Mouse (Mus musculus): ENCODE data around the gene Gucd1. TPM values are rescaled to one million over a fixed set of nuclear protein-coding genes. Genes with fewer than 3 reads are reported as not detected.
A peak's percentile ranks its signal among the peaks of the same experiment; 100 is the strongest.
"Not testable (repeated sequence)": the region's sequence is repeated elsewhere in the genome, so short reads cannot be mapped to it uniquely, and the experiment has no call there.

The Gucd1 gene
- polyA plus RNA-seq, 1 experiment from 2014 or later: 39.8 TPM

GRCm38 (mm10) chr10:75364796-75365195 lies 153.0 kb downstream of the Gucd1 start:
- no peaks in the 10 kb centered on the region for H3K36me3 ChIP-seq
- H3K27ac ChIP-seq: 0 out of 2 replicates have a peak overlapping the region, but pooled peaks have one; percentile 30
- H3K4me1 ChIP-seq (replicated peaks): 0 out of 2 replicates have a peak, but pooled peaks cover 4% of the 10 kb centered on the region
- H3K4me3 ChIP-seq (replicated peaks): no peak overlapping the region
- H3K4me2 ChIP-seq (replicated peaks): no peak overlapping the region
- no peaks in the 10 kb centered on the region for H3K9me3 ChIP-seq
- peak; percentile 36 for ATAC-seq
- no peaks in the 10 kb centered on the region for H3K27me3 ChIP-seq (replicated peaks)
- 80% methylated on average over 9 of the region's 9 CpGs for WGBS
- H3K9ac ChIP-seq: no peak overlapping the region

DNA sequence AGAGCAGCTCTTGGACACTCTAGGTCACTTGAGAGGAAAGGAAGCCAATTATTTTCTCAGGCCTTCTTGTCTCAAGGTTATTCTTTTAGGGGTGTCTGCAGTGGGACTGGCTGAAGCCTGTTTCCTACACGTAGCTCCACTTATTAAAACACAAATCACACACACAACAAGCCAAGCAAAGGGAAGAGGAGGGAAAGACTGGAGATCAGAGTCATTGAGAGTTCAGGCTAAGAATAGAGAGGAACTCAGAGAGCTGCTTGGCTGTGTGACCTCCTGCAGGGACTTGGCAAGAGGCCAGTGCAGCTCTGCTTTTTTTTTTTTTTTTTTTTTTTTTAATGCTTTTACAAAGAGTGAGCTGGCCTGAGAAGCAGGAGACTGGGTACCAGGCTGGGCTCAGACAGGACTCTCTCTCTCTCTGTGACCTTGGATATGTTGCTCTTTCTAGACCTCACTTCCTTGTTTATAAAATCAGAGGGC lies 153.5 kb downstream of the Gucd1 start:
- not testable (repeated sequence) for H3K27ac ChIP-seq; H3K36me3 ChIP-seq; H3K4me2 ChIP-seq (replicated peaks); H3K4me1 ChIP-seq (replicated peaks); H3K9ac ChIP-seq; H3K27me3 ChIP-seq (replicated peaks); H3K9me3 ChIP-seq; H3K4me3 ChIP-seq (replicated peaks)
- peak; percentile 87 for ATAC-seq
- 19% methylated on average over 1 of the region's 1 CpGs for WGBS

DNA sequence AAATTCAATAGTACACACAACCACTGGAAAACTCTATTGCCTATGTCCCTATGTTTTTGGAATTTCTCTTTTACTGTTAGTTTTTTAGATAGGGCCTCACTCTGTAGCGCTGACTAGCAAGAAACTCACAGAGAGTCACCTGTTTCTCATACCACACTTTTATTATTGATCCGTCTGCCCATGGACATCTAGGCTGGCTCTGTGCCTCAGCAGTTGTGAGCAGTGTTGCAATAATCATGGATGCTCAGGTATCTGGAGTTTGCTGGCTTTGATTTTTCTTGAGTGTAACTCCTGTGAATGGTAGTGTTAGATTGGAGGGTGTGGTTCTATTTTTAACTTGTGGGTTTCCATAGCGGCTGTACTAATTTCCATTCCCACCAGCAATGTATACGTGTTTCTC lies 162.4 kb downstream of the Gucd1 start:
- no peak for ATAC-seq
- Histone ChIP-seq H3K9me3 (no peaks in the 10 kb centered on the region), H3K4me2 (replicated peaks) (no peak overlapping the region), H3K4me1 (replicated peaks) (no peaks in the 10 kb centered on the region), H3K4me3 (replicated peaks) (no peak overlapping the region), H3K27me3 (replicated peaks) (no peaks in the 10 kb centered on the region), H3K9ac (no peak overlapping the region), H3K36me3 (no peaks in the 10 kb centered on the region), H3K27ac (no peak overlapping the region)
- 69% methylated on average over 4 of the region's 4 CpGs for WGBS

DNA sequence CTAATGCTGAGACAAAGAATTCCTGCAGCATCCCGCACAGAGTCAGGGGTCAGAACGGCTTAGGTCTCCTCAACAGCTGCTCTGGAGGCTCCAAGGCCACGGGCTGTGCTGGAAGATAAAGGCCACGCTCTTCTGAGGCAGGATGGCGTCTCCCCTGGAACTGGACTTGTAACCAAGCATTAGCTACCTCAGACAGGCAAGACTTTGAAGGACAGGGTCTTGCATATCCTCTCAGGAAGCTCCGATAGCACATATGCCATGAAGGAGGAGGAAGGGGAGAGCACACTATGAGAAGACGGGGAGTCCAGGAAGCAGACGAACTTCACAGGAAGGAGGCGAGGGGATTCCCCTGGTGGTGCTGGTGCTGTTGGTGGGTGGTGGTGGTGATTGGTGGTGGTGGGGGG lies 163.9 kb downstream of the Gucd1 start:
- not testable (repeated sequence) for H3K4me3 ChIP-seq (replicated peaks); H3K9me3 ChIP-seq; ATAC-seq; H3K36me3 ChIP-seq; H3K27ac ChIP-seq; H3K4me1 ChIP-seq (replicated peaks); H3K9ac ChIP-seq; H3K4me2 ChIP-seq (replicated peaks); H3K27me3 ChIP-seq (replicated peaks)
- WGBS: 63% methylated on average over 9 of the region's 9 CpGs

DNA sequence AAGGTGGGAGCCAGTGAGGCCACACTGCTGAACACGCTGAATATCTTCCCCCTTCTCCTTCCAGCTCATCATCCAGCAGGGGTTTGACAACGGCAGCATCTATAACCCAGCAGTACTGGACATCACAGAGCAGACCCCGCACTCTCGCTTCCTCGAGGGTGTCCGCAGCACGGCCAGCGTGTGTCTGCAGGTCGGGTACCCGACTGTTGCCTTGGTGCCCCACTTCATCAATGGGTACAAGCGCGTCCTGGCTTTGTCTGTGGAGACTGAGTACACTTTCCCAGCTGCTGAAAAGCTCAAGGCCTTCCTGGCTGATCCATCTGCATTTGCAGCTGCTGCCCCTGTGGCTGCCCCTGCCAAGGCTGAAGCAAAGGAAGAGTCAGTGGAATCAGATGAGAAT lies 165.2 kb downstream of the Gucd1 start:
- Histone ChIP-seq H3K27ac (no peak overlapping the region), H3K9me3 (no peaks in the 10 kb centered on the region), H3K9ac (no peak overlapping the region), H3K36me3 (no peaks in the 10 kb centered on the region), H3K27me3 (replicated peaks) (no peaks in the 10 kb centered on the region), H3K4me2 (replicated peaks) (no peak overlapping the region), H3K4me3 (replicated peaks) (no peak overlapping the region), H3K4me1 (replicated peaks) (no peaks in the 10 kb centered on the region)
- ATAC-seq: no peak
- 95% methylated on average over 12 of the region's 12 CpGs for WGBS

GRCm38 (mm10) chr10:75350564-75350963 lies 167.2 kb downstream of the Gucd1 start:
- ATAC-seq: no peak
- 84% methylated on average over 5 of the region's 5 CpGs for WGBS
- Histone ChIP-seq H3K4me3 (replicated peaks) (no peak overlapping the region), H3K9me3 (no peaks in the 10 kb centered on the region), H3K4me2 (replicated peaks) (no peak overlapping the region), H3K27ac (no peak overlapping the region), H3K36me3 (no peaks in the 10 kb centered on the region), H3K27me3 (replicated peaks) (no peaks in the 10 kb centered on the region), H3K4me1 (replicated peaks) (no peaks in the 10 kb centered on the region), H3K9ac (no peak overlapping the region)

DNA sequence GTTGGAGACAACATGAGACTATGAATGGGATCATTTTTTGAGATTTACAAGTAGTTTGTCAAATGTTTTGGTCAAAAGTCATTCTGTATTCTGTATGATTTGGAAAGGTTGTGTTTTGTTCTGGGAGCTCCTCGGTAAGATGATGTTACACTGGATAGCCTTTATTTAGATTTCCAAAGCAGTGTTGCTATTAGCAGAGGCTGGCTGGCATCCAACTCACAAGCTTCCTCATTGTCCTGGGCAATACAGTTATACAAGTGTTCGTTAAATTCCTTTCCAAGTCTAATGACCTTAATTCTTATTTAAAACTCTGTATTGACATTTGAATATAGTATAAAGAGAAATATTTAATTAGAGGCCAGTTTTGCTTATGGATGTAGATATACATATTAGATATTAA lies 172.5 kb downstream of the Gucd1 start:
- H3K27me3 ChIP-seq (replicated peaks): no peaks in the 10 kb centered on the region
- H3K27ac ChIP-seq: no peak overlapping the region
- H3K4me1 ChIP-seq (replicated peaks): no peaks in the 10 kb centered on the region
- H3K9me3 ChIP-seq: no peaks in the 10 kb centered on the region
- WGBS: 52% methylated on average over 2 of the region's 2 CpGs
- no peak overlapping the region for H3K9ac ChIP-seq
- no peak overlapping the region for H3K4me2 ChIP-seq (replicated peaks)
- no peak for ATAC-seq
- H3K36me3 ChIP-seq: no peaks in the 10 kb centered on the region
- H3K4me3 ChIP-seq (replicated peaks): no peak overlapping the region

DNA sequence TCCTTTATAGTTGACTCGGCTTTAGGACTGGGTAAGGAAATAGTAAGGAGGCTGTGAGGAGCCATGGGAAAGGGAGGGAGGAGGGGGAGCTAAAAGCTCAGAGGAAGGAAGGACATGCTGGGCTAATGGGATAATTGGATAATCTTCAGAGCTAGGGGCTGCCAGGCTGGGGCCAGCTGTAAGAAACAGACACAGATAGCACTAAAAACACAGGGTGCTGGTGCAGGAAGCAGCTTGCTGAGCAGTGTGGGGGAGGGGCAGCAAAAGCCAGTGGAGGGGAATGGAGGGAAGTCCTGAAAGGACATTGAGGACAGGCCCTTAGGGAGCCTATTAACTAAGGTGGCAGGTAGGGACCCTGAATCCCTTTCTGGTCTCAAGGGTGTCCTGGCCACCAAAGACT lies 173.2 kb downstream of the Gucd1 start:
- not testable (repeated sequence) for H3K4me2 ChIP-seq (replicated peaks); H3K9ac ChIP-seq; H3K36me3 ChIP-seq; H3K9me3 ChIP-seq; H3K4me3 ChIP-seq (replicated peaks); H3K27ac ChIP-seq; H3K27me3 ChIP-seq (replicated peaks); H3K4me1 ChIP-seq (replicated peaks)
- 56% methylated on average over 1 of the region's 1 CpGs for WGBS
- peak; percentile 39 for ATAC-seq

DNA sequence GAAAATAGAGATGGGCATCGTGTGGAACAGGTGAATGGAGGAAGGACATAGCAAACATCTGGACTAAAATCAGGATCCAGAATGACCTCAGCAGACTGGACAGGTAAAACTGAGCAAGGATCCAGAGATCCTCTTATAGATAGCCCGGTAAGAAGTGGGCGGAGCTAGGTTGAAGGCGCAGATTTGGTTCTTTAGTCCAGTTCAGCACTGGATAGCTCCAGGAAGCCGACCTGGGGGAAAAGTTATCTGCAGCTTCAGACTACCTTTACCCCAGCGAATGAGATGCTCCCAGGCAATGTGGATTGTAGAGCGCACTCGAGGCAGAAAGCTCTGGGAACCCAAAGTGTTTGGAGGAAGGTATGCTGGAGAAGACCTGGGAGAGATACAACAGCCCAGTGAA lies 175.8 kb downstream of the Gucd1 start:
- no peak for ATAC-seq
- no peaks in the 10 kb centered on the region for H3K36me3 ChIP-seq
- H3K27ac ChIP-seq: no peak overlapping the region
- H3K9ac ChIP-seq: no peak overlapping the region
- H3K4me2 ChIP-seq (replicated peaks): no peak overlapping the region
- 32% methylated on average over 8 of the region's 8 CpGs for WGBS
- H3K27me3 ChIP-seq (replicated peaks): no peaks in the 10 kb centered on the region
- H3K9me3 ChIP-seq: no peaks in the 10 kb centered on the region
- no peak overlapping the region for H3K4me3 ChIP-seq (replicated peaks)
- H3K4me1 ChIP-seq (replicated peaks): no peaks in the 10 kb centered on the region

DNA sequence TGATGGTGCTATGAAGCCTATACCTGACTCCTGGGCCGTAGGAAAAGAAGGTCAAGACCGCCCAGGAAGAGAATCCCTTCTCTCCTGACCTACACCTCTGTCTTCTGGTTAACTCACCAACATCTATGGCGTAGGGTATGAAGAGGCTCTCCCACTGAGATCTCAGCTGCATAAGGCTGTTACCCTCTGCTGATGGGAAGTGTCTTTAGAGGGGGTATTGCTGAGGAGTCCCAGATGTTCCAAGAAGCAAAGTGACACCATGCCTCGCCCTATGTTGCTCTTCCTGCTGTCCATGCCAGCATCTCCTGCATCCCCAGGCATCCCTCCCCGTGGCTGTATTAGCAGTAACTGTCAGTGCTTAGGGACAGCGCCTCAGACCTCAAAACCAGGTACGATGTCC lies 178.4 kb downstream of the Gucd1 start:
- no peak overlapping the region for H3K9ac ChIP-seq
- H3K9me3 ChIP-seq: no peaks in the 10 kb centered on the region
- no peaks in the 10 kb centered on the region for H3K4me1 ChIP-seq (replicated peaks)
- no peaks in the 10 kb centered on the region for H3K36me3 ChIP-seq
- no peak overlapping the region for H3K4me2 ChIP-seq (replicated peaks)
- no peak overlapping the region for H3K4me3 ChIP-seq (replicated peaks)
- WGBS: 86% methylated on average over 7 of the region's 7 CpGs
- H3K27me3 ChIP-seq (replicated peaks): no peaks in the 10 kb centered on the region; the same call in 1 of the 2 replicates
- no peak overlapping the region for H3K27ac ChIP-seq
- no peak for ATAC-seq

DNA sequence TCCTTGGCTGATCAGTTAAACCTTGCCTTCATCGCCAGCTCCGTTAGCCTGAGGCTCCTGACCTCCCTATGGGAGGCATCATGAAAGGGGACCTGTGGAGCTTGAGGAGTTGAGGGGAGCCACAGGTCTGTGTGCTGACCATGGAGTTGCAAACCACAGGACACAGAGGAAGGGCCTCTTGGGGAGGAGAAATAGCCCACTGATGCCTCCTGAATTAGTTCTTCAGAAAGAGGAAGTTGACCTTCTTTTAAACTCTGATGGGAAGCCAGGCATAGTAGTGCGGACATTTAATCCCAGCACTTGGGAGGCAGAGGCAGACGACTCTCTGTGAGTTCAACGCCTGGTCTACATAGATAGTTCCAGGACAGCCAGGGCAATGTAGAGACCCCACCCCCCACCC lies 178.9 kb downstream of the Gucd1 start:
- Histone ChIP-seq H3K4me2 (replicated peaks) (no peak overlapping the region), H3K36me3 (no peaks in the 10 kb centered on the region), H3K9ac (no peak overlapping the region), H3K27ac (no peak overlapping the region), H3K4me3 (replicated peaks) (no peak overlapping the region), H3K4me1 (replicated peaks) (no peaks in the 10 kb centered on the region), H3K9me3 (no peaks in the 10 kb centered on the region), H3K27me3 (replicated peaks) (no peaks in the 10 kb centered on the region; the same call in 1 of the 2 replicates)
- ATAC-seq: no peak
- 80% methylated on average over 5 of the region's 5 CpGs for WGBS

DNA sequence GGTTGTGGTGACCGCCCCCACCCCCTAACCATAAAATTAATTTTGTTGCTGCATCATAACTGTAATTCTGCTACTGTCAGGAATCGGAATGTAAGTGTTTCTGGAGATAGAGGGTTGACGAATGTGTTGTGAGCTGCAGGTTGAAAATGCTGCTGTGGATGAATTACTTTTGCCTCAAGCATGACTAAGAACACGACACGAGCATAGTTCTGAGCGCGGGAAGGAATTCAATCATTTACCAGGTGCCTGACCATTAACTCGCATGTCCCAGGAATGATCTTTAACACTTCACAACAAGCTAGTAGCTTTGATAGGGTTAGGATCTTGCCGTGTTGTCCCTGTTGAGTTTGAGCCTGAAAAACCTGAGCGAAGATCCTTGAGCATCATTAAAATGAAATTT lies 180.5 kb downstream of the Gucd1 start:
- Histone ChIP-seq H3K4me3 (replicated peaks) (no peak overlapping the region), H3K27ac (no peak overlapping the region), H3K9me3 (no peaks in the 10 kb centered on the region), H3K27me3 (replicated peaks) (no peaks in the 10 kb centered on the region; the same call in 1 of the 2 replicates), H3K4me1 (replicated peaks) (no peaks in the 10 kb centered on the region), H3K36me3 (no peaks in the 10 kb centered on the region), H3K9ac (no peak overlapping the region), H3K4me2 (replicated peaks) (no peak overlapping the region)
- 68% methylated on average over 10 of the region's 10 CpGs for WGBS
- ATAC-seq: no peak

DNA sequence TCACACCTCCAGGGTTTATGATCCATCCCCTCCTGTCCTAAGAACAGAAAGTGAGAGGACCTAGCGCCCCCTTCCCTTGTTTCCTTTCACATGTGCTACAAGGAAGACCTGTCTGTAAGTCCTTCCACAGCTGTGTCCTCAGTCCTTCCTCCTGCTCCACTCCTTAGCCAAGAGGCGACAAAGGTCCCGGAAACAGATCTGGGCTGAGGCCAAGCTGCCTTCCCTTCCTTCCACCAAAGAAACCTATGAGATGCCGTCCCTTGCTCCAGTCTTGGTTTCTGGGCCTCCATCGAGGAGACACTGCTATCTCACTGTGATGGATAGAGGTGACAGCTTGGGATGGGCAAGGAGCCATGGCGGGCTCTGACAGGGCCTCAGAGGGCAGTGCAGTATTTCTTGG lies 182.7 kb downstream of the Gucd1 start:
- no peaks in the 10 kb centered on the region for H3K36me3 ChIP-seq
- WGBS: 79% methylated on average over 6 of the region's 6 CpGs
- H3K27ac ChIP-seq: no peak overlapping the region
- H3K9ac ChIP-seq: no peak overlapping the region
- H3K9me3 ChIP-seq: no peaks in the 10 kb centered on the region
- ATAC-seq: no peak
- no peak overlapping the region for H3K4me2 ChIP-seq (replicated peaks)
- H3K4me3 ChIP-seq (replicated peaks): no peak overlapping the region
- no peaks in the 10 kb centered on the region; the same call in 1 of the 2 replicates for H3K27me3 ChIP-seq (replicated peaks)
- H3K4me1 ChIP-seq (replicated peaks): no peaks in the 10 kb centered on the region
